Mouse (Mus musculus) intestine, embryonic 14.5 days (tissue): ENCODE results near the gene Cdrt4. TPM values are rescaled to one million over a fixed set of nuclear protein-coding genes. Genes with fewer than 3 reads are reported as not detected.

ENCODE experiments used
- ATAC-seq: fragments of 200-750 bp; cut with Nextera tagmentation; replicated peaks from 2 replicates; pipeline ENCODE4 v1.8.0; 2017; ENCODE audit warnings: low read depth, moderate number of reproducible peaks, moderate TSS enrichment, moderate library complexity; ENCODE audit not compliant: low FRiP score, low TSS enrichment
- DNase-seq: peaks from one replicate; pipeline ENCODE4 v3.0.0-alpha.2; 2018; ENCODE audit warnings: low spot score
- H3K27ac ChIP-seq: fragments of 300-500 bp; sonication (generic); 2 replicates; pipeline ENCODE4 v1.5.1; 2014; ENCODE audit warnings: low read depth, mild to moderate bottlenecking, control low read depth
- H3K27me3 ChIP-seq: fragments of 300-500 bp; sonication (generic); replicated peaks from 2 replicates; pipeline ENCODE4 v1.6.1; 2014; ENCODE audit warnings: low read length, control low read depth; ENCODE audit not compliant: control insufficient read depth, insufficient read depth
- H3K36me3 ChIP-seq: fragments of 300-500 bp; sonication (generic); 2 replicates; pipeline ENCODE4 v1.6.1; 2014; ENCODE audit warnings: low read length, control low read depth; ENCODE audit not compliant: control insufficient read depth, insufficient read depth
- H3K4me1 ChIP-seq: fragments of 300-500 bp; sonication (generic); replicated peaks from 2 replicates; pipeline ENCODE4 v1.6.1; 2014; ENCODE audit warnings: low read length, control low read depth, mixed read lengths; ENCODE audit not compliant: control insufficient read depth, insufficient read depth
- H3K4me2 ChIP-seq: fragments of 300-500 bp; sonication (generic); 2 replicates; pipeline ENCODE4 v1.6.1; 2014; ENCODE audit warnings: low read length
- H3K4me3 ChIP-seq: fragments of 300-500 bp; sonication (generic); 2 replicates; pipeline ENCODE4 v1.5.1; 2014; ENCODE audit warnings: low read depth, low read length, control low read depth, mixed read lengths
- H3K9ac ChIP-seq: fragments of 300-500 bp; sonication (generic); 2 replicates; pipeline ENCODE4 v1.6.1; 2014; ENCODE audit warnings: mild to moderate bottlenecking, low read length
- H3K9me3 ChIP-seq: fragments of 300-500 bp; sonication (generic); 2 replicates; pipeline ENCODE4 v1.6.1; 2016; ENCODE audit warnings: low read length, control low read depth; ENCODE audit not compliant: control insufficient read depth
- WGBS: fragments of 180-500 bp; shearing (Covaris S2); extraction: QIAGEN DNeasy Blood & Tissue Kit; methylation state at CpG from one replicate; pipeline ENCODE4 v1.1.7; 2014; 5-methylcytosine and 5-hydroxymethylcytosine counted together
- polyA plus RNA-seq: library from polyadenylated mRNA; unstranded; fragments of >200 nt; fragmentation: Nextera tagmentation; extraction: Ambion mirVana; gene quantifications from 2 replicates; pipeline ENCODE4 v1.2.1, GENCODE M21; 2014

Gene Cdrt4
- polyA plus RNA-seq, 1 experiment from 2014 or later = 0.35 TPM

GRCm38 (mm10) chr11:62916765-62917164 is 34.2 kb upstream of the Cdrt4 start:
- ATAC-seq (no peak), DNase-seq (no peak)
- whole genome bisulfite sequencing = 19% methylated on average over 2 of the region's 2 CpGs
- H3K36me3 ChIP-seq = no peaks in the 10 kb centered on the region
- peaks cover 10% of the 10 kb centered on the region for H3K4me1 ChIP-seq
- no peak overlapping the region for H3K4me2 ChIP-seq
- H3K9ac ChIP-seq = no peak overlapping the region
- H3K27ac ChIP-seq = no peak overlapping the region
- H3K4me3 ChIP-seq = no peak overlapping the region
- H3K27me3 ChIP-seq = no peaks in the 10 kb centered on the region
- H3K9me3 ChIP-seq = peaks cover 6% of the 10 kb centered on the region; the same call in 1 of the 2 replicates

GRCm38 (mm10) chr11:62919946-62920742 is 30.8 kb upstream of the Cdrt4 start:
- Histone ChIP-seq H3K4me1 (peaks cover 11% of the 10 kb centered on the region), H3K4me2 (peak overlapping the region; percentile 47), H3K27me3 (no peaks in the 10 kb centered on the region), H3K9ac (no peak overlapping the region), H3K27ac (peak overlapping the region; percentile 12; the same call in 1 of the 2 replicates), H3K4me3 (no peak overlapping the region), H3K36me3 (no peaks in the 10 kb centered on the region), H3K9me3 (peaks cover 6% of the 10 kb centered on the region; the same call in 1 of the 2 replicates)
- ATAC-seq (no peak), DNase-seq (no peak)
- WGBS = 66% methylated on average over 6 of the region's 6 CpGs

GRCm38 (mm10) chr11:62920743-62921050 is 30.3 kb upstream of the Cdrt4 start:
- Histone ChIP-seq H3K27me3 (no peaks in the 10 kb centered on the region), H3K9me3 (peaks cover 6% of the 10 kb centered on the region; the same call in 1 of the 2 replicates), H3K9ac (no peak overlapping the region), H3K4me3 (peak overlapping the region; percentile 16; the same call in 1 of the 2 replicates), H3K4me1 (peaks cover 11% of the 10 kb centered on the region), H3K36me3 (no peaks in the 10 kb centered on the region), H3K4me2 (peak overlapping the region; percentile 47), H3K27ac (0 out of 2 replicates have a peak overlapping the region, but pooled peaks have one; percentile 12)
- 20% methylated on average over 6 of the region's 6 CpGs for WGBS
- ATAC-seq (peak; percentile 18; the same call in 1 of the 2 replicates), DNase-seq (no peak)

- H3K36me3 ChIP-seq = no peaks in the 10 kb centered on the region
- H3K9ac ChIP-seq = peak overlapping the region; percentile 13; the same call in 1 of the 2 replicates
- H3K4me1 ChIP-seq = peaks cover 11% of the 10 kb centered on the region
- H3K27ac ChIP-seq = peak overlapping the region; percentile 86
- peak overlapping the region; percentile 47 for H3K4me2 ChIP-seq
- peak; percentile 98 for DNase-seq
- WGBS = 17% methylated on average over 25 of the region's 25 CpGs
- peak; percentile 86 for ATAC-seq
- H3K9me3 ChIP-seq = peaks cover 6% of the 10 kb centered on the region; the same call in 1 of the 2 replicates
- H3K4me3 ChIP-seq = peak overlapping the region; percentile 16
- no peaks in the 10 kb centered on the region for H3K27me3 ChIP-seq
Observed at GRCm38 (mm10) chr11:62921052-62921977, 29.7 kb upstream of the Cdrt4 start.

GRCm38 (mm10) chr11:62924091-62924761 is 26.8 kb upstream of the Cdrt4 start:
- peaks cover 5% of the 10 kb centered on the region; the same call in 1 of the 2 replicates for H3K9me3 ChIP-seq
- no peaks in the 10 kb centered on the region for H3K27me3 ChIP-seq
- DNase-seq (no peak), ATAC-seq (no peak)
- no peaks in the 10 kb centered on the region for H3K36me3 ChIP-seq
- H3K4me1 ChIP-seq = peaks cover 11% of the 10 kb centered on the region
- H3K9ac ChIP-seq = no peak overlapping the region
- no peak overlapping the region for H3K4me2 ChIP-seq
- H3K4me3 ChIP-seq = no peak overlapping the region
- H3K27ac ChIP-seq = no peak overlapping the region
- WGBS = 76% methylated on average over 6 of the region's 6 CpGs

- Histone ChIP-seq H3K27ac (no peak overlapping the region), H3K4me2 (no peak overlapping the region), H3K9ac (no peak overlapping the region), H3K27me3 (no peaks in the 10 kb centered on the region), H3K4me1 (no peaks in the 10 kb centered on the region), H3K4me3 (no peak overlapping the region), H3K36me3 (no peaks in the 10 kb centered on the region), H3K9me3 (no peaks in the 10 kb centered on the region)
- DNase-seq (no peak), ATAC-seq (no peak)
- WGBS = 27% methylated on average over 3 of the region's 3 CpGs
Observed at GRCm38 (mm10) chr11:62929799-62930198, 21.2 kb upstream of the Cdrt4 start.

GRCm38 (mm10) chr11:62930574-62930973 is 20.4 kb upstream of the Cdrt4 start:
- no peak for DNase-seq

GRCm38 (mm10) chr11:62931141-62931540 is 19.9 kb upstream of the Cdrt4 start:
- Histone ChIP-seq H3K27me3 (no peaks in the 10 kb centered on the region), H3K36me3 (no peaks in the 10 kb centered on the region), H3K9ac (no peak overlapping the region), H3K4me2 (no peak overlapping the region), H3K4me1 (no peaks in the 10 kb centered on the region), H3K4me3 (no peak overlapping the region), H3K9me3 (no peaks in the 10 kb centered on the region), H3K27ac (no peak overlapping the region)
- DNase-seq (no peak), ATAC-seq (no peak)
- 82% methylated on average over 5 of the region's 5 CpGs for WGBS

More at GRCm38 (mm10) chr11:62930574-62930973, 20.4 kb upstream of the Cdrt4 start:
- Histone ChIP-seq H3K4me1 (no peaks in the 10 kb centered on the region), H3K27me3 (no peaks in the 10 kb centered on the region), H3K9ac (no peak overlapping the region), H3K27ac (no peak overlapping the region), H3K9me3 (no peaks in the 10 kb centered on the region), H3K4me2 (no peak overlapping the region), H3K36me3 (no peaks in the 10 kb centered on the region), H3K4me3 (no peak overlapping the region)
- no peak for ATAC-seq
- WGBS = 73% methylated on average over 4 of the region's 4 CpGs
